Mouse (Mus musculus) thymus, postnatal 36 days (tissue): ENCODE results near the gene Manba.
"Not testable (repeated sequence)": the region's sequence is repeated elsewhere in the genome, so short reads cannot be mapped to it uniquely, and the experiment has no call there.

Source experiments
- DNase-seq, 2 experiments: peaks; one replicate each; pipeline ENCODE4 v3.0.0; 2022; ENCODE audit warnings: mixed read lengths in 2 of 2

Gene Manba

GRCm38 (mm10) chr3:135485128-135485899 is at the start of gene Manba:
Manba (plus strand) TSS chr3:135485611.
- DNase-seq: peak; percentile 70 to 72

DNA sequence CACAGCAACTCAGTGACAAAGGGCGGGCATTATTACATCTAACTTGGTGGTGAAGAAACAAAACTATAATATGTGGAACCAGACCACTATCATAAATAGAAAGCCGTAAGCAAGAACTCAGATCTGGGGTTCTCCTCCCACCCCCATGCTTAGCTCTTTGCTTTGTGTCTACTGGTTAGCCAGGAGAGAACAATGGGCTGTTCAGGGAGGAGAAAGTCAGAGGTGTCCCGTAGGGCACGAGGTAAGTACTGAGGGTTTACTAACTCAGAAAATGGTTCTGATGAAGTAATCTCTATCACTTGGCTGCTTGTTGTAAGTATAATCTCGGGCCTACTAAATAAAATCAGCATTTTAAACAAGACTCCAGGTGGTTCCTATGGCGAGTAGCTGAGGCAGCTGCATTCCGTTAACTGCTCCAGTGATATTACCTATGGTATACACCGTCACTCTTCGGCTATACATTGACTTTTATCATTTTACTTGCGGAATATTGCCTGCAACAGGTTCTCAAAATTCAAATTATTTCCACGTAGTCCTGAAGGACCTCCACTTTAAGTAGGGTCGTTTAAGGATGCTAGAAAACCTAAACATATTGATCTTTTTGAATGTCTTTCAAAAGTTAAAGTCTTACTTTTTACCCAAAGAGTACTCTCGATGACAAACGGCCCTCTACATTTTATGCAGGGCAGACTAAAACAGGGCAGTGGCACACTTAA is 48.4 kb upstream of the Manba start:
- DNase-seq: no peak

DNA sequence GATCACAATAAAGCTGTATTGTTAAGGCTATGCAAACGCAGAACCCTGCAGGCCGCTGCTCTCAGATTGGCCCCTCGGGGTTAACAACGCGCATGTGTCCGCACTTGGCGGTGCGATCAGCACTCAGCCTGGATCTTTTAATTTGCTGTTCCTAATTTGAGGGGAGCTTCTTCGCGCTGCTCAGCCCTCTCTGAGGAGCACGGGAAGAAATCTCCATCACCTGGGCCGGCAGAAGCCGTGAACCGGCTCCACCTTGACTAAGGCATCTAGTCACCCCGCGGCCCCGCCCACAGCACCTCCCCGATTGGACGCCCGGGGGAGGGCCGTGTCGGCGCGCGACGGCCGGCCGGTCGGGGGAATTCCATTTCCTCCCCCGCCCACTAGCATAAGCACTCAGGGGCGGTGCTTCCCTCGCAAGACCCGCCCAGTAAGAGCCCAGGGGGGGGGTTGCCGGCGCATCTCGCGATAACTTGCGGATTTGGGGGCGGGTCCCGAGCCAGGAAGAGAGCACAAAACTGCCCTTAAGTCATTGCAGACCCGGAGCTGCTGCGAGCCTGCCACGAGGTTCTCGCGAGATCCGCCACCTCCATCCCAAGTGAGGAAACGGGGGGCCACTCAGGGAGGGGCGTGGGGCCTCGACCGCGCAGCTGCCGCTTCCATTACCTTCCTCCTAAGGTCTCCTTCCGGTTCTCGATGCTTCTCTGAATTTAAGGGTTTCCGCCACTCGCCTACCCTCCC is 47.5 kb upstream of the Manba start, which contains the start of gene Ube2d3:
Gene Ube2d3 (plus strand): TSS at position 392 of the 738 bp plus-strand sequence.
- DNase-seq: peak; percentile 99 to 100

GRCm38 (mm10) chr3:135438531-135438912 is 46.9 kb upstream of the Manba start:
- DNase-seq: peak; percentile 94 to 95

- peak; percentile 87 to 91 for DNase-seq
Observed at GRCm38 (mm10) chr3:135438913-135439531, 46.4 kb upstream of the Manba start.

- DNase-seq: no peak
Observed at GRCm38 (mm10) chr3:135439651-135440050, 45.8 kb upstream of the Manba start.

- peak; percentile 56 to 60 for DNase-seq
Observed at GRCm38 (mm10) chr3:135440221-135440620, 45.2 kb upstream of the Manba start.

DNA sequence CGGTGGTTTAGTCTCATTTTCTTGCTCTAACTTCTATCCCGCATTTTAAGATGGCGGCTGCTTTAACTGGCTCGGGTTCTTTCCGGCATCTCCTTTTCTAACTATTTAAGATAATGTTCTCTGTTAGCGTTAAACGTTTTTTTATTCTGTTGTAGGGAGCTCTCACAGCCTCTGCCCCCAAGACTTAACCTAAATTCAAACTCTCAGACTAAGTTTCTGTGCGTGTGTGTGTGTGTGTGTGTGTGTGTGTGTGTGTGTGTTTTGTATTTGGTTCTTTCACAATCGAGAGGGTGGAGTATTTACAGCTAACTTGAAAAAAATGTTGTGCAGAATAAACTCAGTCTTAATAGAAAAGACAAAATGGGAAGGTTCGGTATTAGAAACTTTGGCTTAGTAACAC is 44.8 kb upstream of the Manba start:
- DNase-seq: no peak

GRCm38 (mm10) chr3:135444930-135445329 is 40.5 kb upstream of the Manba start:
- DNase-seq: no peak

DNA sequence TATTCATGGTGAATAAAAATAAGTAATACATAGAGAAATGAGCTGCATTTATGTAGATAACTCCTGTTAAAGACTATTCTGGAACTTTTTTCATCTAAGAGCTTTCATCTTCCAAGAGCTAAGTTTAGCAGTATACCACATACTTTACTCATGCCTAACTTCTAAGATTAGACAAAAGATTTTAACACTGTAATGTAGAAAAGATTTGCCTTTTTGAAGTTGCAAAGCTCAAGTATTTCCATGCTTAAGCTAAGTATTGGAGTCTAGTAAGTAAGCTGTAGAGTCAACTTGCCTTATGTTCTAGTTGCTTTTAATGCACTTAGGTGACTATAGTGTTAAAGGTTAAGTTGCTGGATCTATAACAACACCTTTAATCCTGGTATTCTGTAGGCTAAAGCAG is 26.4 kb upstream of the Manba start:
- no peak for DNase-seq

- no peak for DNase-seq
Observed at GRCm38 (mm10) chr3:135468402-135468801, 17.0 kb upstream of the Manba start.

DNA sequence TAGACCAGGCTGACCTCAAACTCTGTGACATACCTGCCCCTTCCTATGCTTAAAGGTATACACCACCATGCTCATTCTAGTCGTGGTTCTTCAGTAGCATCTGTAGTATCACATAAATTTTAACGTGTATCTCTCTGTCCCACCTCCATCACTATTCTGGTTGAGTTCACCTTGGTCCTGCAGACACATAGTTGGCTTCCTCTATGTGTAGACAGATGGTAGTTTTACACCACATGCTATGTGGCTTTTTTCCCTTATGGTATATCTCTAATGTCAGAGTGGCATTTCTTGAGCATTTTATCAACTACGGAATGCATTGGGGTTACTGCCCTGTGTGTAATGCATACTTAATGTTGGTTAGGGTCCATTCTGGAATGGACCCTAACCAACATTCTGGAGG is 16.3 kb upstream of the Manba start:
- DNase-seq: no peak

DNA sequence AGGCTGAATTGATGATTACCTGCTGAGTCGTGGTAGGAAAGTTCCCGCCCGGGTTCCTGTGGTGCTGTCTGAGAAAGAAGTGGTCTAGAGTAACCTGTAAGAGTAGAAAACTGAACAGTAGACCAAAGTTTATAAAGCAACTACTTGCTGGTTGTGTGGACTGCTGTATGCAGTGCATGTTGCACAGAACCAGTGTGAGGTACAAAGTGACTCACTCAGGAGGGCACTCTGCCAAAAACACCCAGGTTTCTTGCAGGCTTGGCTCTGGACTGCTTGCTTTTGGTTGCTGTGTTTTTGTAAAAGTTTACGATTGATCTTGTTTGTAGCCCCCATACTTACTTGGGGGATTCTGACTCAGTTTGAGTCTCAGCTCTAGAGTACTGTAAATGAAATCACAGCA is 15.4 kb upstream of the Manba start:
- no peak for DNase-seq

DNA sequence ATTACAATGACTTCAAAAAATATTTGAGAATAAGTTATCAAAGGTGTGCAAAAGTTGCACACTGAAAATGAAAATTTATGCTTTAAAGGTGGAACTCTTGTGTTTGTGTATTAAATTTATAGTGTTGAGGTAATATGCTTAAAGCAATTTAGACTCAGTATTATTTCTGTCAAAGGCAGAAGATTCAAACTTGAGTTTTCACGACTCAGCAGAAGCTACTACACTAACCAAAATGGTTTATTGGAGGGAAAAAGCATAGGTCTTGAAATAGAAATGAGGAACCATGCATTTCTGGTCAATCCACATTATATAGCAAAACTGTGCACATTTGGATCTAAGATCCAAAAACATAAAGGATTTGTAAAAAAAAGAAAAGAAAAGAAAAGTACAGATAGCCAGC is 14.6 kb upstream of the Manba start:
- no peak for DNase-seq

DNA sequence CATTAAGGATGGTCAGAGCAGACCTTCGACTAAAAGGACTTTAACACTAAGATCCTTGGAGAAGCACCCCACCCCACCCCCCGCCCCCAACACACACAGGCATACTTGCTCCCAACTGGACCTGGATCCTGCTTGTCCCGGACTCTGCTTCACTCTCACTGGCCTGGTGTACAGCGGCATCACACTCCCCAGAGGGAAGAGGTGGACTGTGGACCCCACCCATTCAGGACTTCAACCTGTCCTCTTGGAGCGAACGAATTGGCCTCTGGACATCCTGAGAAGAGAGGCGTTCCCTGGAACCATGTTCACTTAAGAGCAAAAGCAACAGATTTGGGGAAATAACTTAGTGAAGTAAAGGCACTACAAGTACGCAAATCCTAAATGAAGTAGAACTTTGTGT is 10.4 kb upstream of the Manba start:
- DNase-seq: no peak

GRCm38 (mm10) chr3:135476286-135476685 is 9.1 kb upstream of the Manba start:
- DNase-seq: no peak

DNA sequence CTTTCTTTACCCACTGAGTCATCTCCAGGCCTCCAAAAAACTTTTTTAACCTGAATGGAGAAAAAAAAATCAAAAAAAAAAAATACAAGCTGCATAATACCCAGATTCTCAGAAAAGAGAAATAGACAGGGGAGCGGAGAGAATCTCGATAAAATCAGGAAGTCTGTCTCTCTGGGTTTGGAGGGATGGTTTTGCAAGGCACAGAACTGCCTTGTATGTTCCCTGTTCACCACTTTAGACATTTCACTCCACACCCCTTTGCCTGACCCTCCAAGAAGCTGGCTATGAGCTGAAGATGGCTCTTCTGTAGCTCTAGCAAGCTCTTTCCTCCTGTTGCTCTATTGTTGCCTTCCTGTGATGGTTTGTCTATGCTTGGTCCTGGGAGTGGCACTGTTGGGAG is 8.4 kb upstream of the Manba start:
- no peak for DNase-seq

- not testable (repeated sequence) for DNase-seq
Observed at GRCm38 (mm10) chr3:135479090-135479489, 6.3 kb upstream of the Manba start.

DNA sequence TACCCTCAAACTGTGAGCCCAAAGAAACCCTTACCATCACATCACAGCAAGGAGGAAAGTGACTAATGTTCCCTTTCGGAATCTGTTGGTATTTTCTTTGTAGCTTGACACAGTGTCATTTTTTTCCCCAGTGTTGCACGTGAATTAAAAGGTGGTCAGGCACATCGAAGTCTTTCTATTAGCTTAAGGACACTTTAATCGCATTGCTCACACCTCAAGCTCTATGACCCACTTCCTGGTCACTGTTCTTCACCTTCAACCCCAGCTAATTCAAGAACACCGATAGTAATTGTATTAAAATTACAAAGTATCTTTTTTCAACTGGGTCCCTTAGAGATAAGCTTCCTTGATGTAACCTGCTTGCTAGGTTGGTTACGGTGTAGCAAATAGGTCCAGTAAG is 4.6 kb upstream of the Manba start:
- DNase-seq: no peak

DNA sequence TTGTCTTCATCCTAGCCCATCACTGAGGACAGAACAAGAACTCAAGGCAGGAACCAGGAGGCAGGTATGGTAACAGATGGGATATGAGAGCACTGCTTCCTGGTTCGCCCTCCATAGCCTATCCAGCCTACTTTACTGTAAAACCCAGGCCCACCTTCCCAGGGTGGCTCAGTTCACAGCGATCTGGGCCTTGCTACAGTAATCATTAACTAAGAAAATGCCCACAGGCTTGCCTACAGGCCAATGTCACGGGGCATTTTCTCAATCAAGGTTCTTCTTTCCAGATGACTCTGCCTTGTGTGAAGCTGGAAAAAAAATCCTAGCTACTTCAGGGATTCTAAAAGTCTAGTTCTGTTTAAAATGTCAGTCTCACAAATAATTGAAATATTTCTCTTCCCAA is 3.8 kb upstream of the Manba start:
- DNase-seq: no peak

GRCm38 (mm10) chr3:135484650-135485049 is 761 bp upstream of the Manba start:
- not testable (repeated sequence) for DNase-seq

DNA sequence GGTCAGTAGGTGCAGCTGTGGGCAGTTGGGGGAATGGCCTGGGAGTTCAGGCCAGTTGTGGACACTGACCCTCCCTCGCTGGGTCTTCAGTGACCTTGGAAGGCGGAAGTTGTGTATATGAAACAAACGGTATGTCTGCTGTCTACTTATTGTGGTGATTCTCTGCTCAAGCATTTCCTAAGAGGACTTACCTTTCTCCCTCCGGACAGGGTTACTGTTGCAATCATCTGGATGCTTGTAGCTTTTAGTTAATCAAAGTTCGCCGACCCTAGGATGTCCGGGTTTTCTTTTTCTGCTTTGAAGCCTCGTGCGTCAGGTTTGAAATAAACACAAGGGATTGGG is 460 bp downstream of the Manba start:
- no peak for DNase-seq

DNA sequence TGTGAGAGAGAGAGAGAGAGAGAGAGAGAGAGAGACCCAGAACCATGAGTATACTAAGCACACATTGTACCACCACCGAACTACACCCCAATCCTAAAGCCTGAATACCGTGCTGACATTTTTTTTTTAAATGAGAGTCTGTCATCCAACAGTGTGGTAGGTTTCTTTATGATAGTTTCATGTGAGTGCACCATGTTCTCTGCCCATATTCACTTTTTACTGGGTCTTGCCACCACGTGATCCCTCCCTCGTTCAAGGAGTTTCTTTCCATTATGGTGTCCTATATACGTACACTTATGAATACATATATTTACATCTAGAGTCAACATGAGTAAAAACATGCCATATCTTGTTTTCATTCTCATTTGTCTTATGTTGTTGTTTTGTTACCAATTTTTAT is 940 bp downstream of the Manba start:
- no peak for DNase-seq
